ENCODE assay signal across 14 mouse cellular contexts in genomic region chr1:91670980-91671379, GRCm38 (mm10).
DNase-seq lines count a peak whose midpoint lies in the region; ATAC-seq and TF ChIP-seq lines count a peak whose summit lies in the region.
"Had no signal": no experiment of that assay in that cellular context is flagged by ENCODE, and none has a peak within 500 bp of the region (broad histone marks: within the 10 kb centered on the region; RNA-seq: fewer than 3 reads in every experiment).

No protein-coding gene starts in this region.

- WGBS in embryonic facial prominence, embryonic 13.5 days: 26% methylated on average over 13 of the region's 13 CpGs
- WGBS in embryonic facial prominence, embryonic 10.5 days: 76% methylated on average over 13 of the region's 13 CpGs
- WGBS in lung, embryonic 14.5 days: 55% methylated on average over 13 of the region's 13 CpGs
- 36% methylated on average over 13 of the region's 13 CpGs for WGBS in limb, embryonic 13.5 days
- WGBS in midbrain, embryonic 15.5 days: 59% methylated on average over 13 of the region's 13 CpGs

- no peaks in the 10 kb centered on the region for H3K27me3 ChIP-seq in embryonic facial prominence, embryonic 13.5 days
- no peaks in the 10 kb centered on the region for H3K27me3 ChIP-seq in embryonic facial prominence, embryonic 10.5 days (replicated peaks; ENCODE audit: low read depth, poor library complexity, severe bottlenecking)
- H3K27me3 ChIP-seq in lung, embryonic 14.5 days (ENCODE audit: insufficient read depth, low read length): no peaks in the 10 kb centered on the region
- H3K27me3 ChIP-seq in limb, embryonic 13.5 days: 0 out of 2 replicates have a peak, but pooled peaks cover 3% of the 10 kb centered on the region
- H3K27me3 ChIP-seq in midbrain, embryonic 15.5 days (replicated peaks): no peaks in the 10 kb centered on the region
- H3K27me3 ChIP-seq: intestine, embryonic 15.5 days; liver, embryonic 12.5 days; midbrain, embryonic 12.5 days had no signal

- no peak for ATAC-seq in embryonic facial prominence, embryonic 13.5 days (ENCODE audit: insufficient number of reproducible peaks, insufficient read depth, low FRiP score, low TSS enrichment, low read depth)
- no peak for ATAC-seq in lung, embryonic 14.5 days (ENCODE audit: insufficient read depth)
- ATAC-seq in limb, embryonic 13.5 days (ENCODE audit: low FRiP score, low read depth): peak; percentile 57
- no peak for ATAC-seq in midbrain, embryonic 15.5 days (replicated peaks)
- ATAC-seq: forebrain, embryonic 14.5 days; intestine, embryonic 15.5 days; liver, embryonic 12.5 days had no signal

- no peak overlapping the region for H3K4me3 ChIP-seq in embryonic facial prominence, embryonic 13.5 days
- no peak overlapping the region for H3K4me3 ChIP-seq in embryonic facial prominence, embryonic 10.5 days
- no peak overlapping the region for H3K4me3 ChIP-seq in lung, embryonic 14.5 days (ENCODE audit: low read depth, low read length)
- no peak overlapping the region for H3K4me3 ChIP-seq in limb, embryonic 13.5 days
- H3K4me3 ChIP-seq in midbrain, embryonic 15.5 days: no peak overlapping the region
- H3K4me3 ChIP-seq: intestine, embryonic 15.5 days; liver, embryonic 12.5 days; midbrain, embryonic 12.5 days; myocyte had no signal

- DNase-seq in embryonic facial prominence, embryonic 10.5 days (ENCODE audit: low spot score): no peak
- peak; percentile 11 for DNase-seq in lung, embryonic 14.5 days
- DNase-seq in lung, postnatal 14 days: no peak
- peak; percentile 40 for DNase-seq in gastrocnemius, postnatal 14 days
- no peak for DNase-seq in cerebellum, adult 9-10 months
- DNase-seq: cerebellum, adult 11-12 months had no signal

- peak overlapping the region; percentile 81 for H3K27ac ChIP-seq in embryonic facial prominence, embryonic 13.5 days
- H3K27ac ChIP-seq in embryonic facial prominence, embryonic 10.5 days (replicated peaks): no peak overlapping the region
- H3K27ac ChIP-seq in lung, embryonic 14.5 days (ENCODE audit: low read depth): no peak overlapping the region
- 0 out of 2 replicates have a peak overlapping the region, but pooled peaks have one; percentile 23 for H3K27ac ChIP-seq in limb, embryonic 13.5 days
- no peak overlapping the region for H3K27ac ChIP-seq in midbrain, embryonic 15.5 days
- H3K27ac ChIP-seq: intestine, embryonic 15.5 days; liver, embryonic 12.5 days; midbrain, embryonic 12.5 days had no signal

- no peaks in the 10 kb centered on the region for H3K36me3 ChIP-seq in embryonic facial prominence, embryonic 13.5 days
- H3K36me3 ChIP-seq in embryonic facial prominence, embryonic 10.5 days (replicated peaks): no peaks in the 10 kb centered on the region
- H3K36me3 ChIP-seq in lung, embryonic 14.5 days (ENCODE audit: insufficient read depth): no peaks in the 10 kb centered on the region
- no peaks in the 10 kb centered on the region for H3K36me3 ChIP-seq in limb, embryonic 13.5 days
- no peaks in the 10 kb centered on the region for H3K36me3 ChIP-seq in midbrain, embryonic 15.5 days (replicated peaks)
- H3K36me3 ChIP-seq: intestine, embryonic 15.5 days; liver, embryonic 12.5 days; midbrain, embryonic 12.5 days had no signal

- no peak for TF ChIP-seq CTCF in lung, embryonic 14.5 days (IDR thresholded peaks at IDR 0.05; ENCODE audit: low read depth)

- H3K9ac ChIP-seq in embryonic facial prominence, embryonic 13.5 days: no peak overlapping the region
- no peak overlapping the region for H3K9ac ChIP-seq in lung, embryonic 14.5 days
- no peak overlapping the region for H3K9ac ChIP-seq in limb, embryonic 13.5 days
- H3K9ac ChIP-seq in midbrain, embryonic 15.5 days: no peak overlapping the region
- H3K9ac ChIP-seq: intestine, embryonic 15.5 days; liver, embryonic 12.5 days; midbrain, embryonic 12.5 days had no signal

- intact Hi-C loops in gastrocnemius, postnatal 14 days (cut with DNase I; ENCODE audit: low total_unique reads): no loop called here

- no peak overlapping the region for H3K4me2 ChIP-seq in embryonic facial prominence, embryonic 13.5 days
- no peak overlapping the region for H3K4me2 ChIP-seq in lung, embryonic 14.5 days
- H3K4me2 ChIP-seq in limb, embryonic 13.5 days (replicated peaks): no peak overlapping the region
- H3K4me2 ChIP-seq in midbrain, embryonic 15.5 days: no peak overlapping the region
- H3K4me2 ChIP-seq: intestine, embryonic 15.5 days; liver, embryonic 12.5 days; midbrain, embryonic 12.5 days had no signal

- H3K4me1 ChIP-seq in embryonic facial prominence, embryonic 13.5 days: peaks cover 24% of the 10 kb centered on the region
- peaks cover 20% of the 10 kb centered on the region for H3K4me1 ChIP-seq in embryonic facial prominence, embryonic 10.5 days
- H3K4me1 ChIP-seq in lung, embryonic 14.5 days (ENCODE audit: insufficient read depth): no peaks in the 10 kb centered on the region
- H3K4me1 ChIP-seq in limb, embryonic 13.5 days: peaks cover 13% of the 10 kb centered on the region
- H3K4me1 ChIP-seq in midbrain, embryonic 15.5 days: no peaks in the 10 kb centered on the region
- H3K4me1 ChIP-seq: intestine, embryonic 15.5 days; liver, embryonic 12.5 days; midbrain, embryonic 12.5 days had no signal

- H3K9me3 ChIP-seq in embryonic facial prominence, embryonic 13.5 days: no peaks in the 10 kb centered on the region
- peaks cover 3% of the 10 kb centered on the region; the same call in 1 of the 2 replicates for H3K9me3 ChIP-seq in embryonic facial prominence, embryonic 10.5 days
- no peaks in the 10 kb centered on the region for H3K9me3 ChIP-seq in lung, embryonic 14.5 days (ENCODE audit: low read depth, low read length)
- H3K9me3 ChIP-seq in limb, embryonic 13.5 days: no peaks in the 10 kb centered on the region
- no peaks in the 10 kb centered on the region for H3K9me3 ChIP-seq in midbrain, embryonic 15.5 days
- H3K9me3 ChIP-seq: intestine, embryonic 15.5 days; liver, embryonic 12.5 days; midbrain, embryonic 12.5 days had no signal

Comparison
In these comparisons a context has a peak if more than half of its experiments do, and no peak if none do; other contexts are left out.
1. H3K27ac ChIP-seq: peak in embryonic facial prominence, embryonic 13.5 days (single experiment) and limb, embryonic 13.5 days (single experiment); none in embryonic facial prominence, embryonic 10.5 days (single experiment), lung, embryonic 14.5 days (single experiment) and midbrain, embryonic 15.5 days (single experiment).
2. DNase-seq: peak in lung, embryonic 14.5 days (single experiment) and gastrocnemius, postnatal 14 days (single experiment); none in embryonic facial prominence, embryonic 10.5 days (single experiment), lung, postnatal 14 days (single experiment) and cerebellum, adult 9-10 months (single experiment).